Mouse (Mus musculus): ENCODE measurements at regions not wholly inside any gene's neighbourhood (a gene's known extent, or its start where the extent isn't known, plus 50 kb on each side); places are given as distances from the start of the nearest gene placed in this dataset.

GRCm38 (mm10) chr12:56242803-56243202 lies 102.9 kb downstream of the Mbip start:
- H3K9ac ChIP-seq (ENCODE audit: low read length), result no peak overlapping the region
- H3K27ac ChIP-seq (ENCODE audit: low read depth, low read length), result no peak overlapping the region
- 78% methylated on average over 5 of the region's 5 CpGs for WGBS
- no peaks in the 10 kb centered on the region for H3K36me3 ChIP-seq (ENCODE audit: control insufficient read depth, insufficient read depth, low read length)
- no peaks in the 10 kb centered on the region for H3K4me1 ChIP-seq (replicated peaks; ENCODE audit: control insufficient read depth, insufficient read depth, low read length)
- ATAC-seq (replicated peaks; ENCODE audit: low FRiP score) (no peak), DNase-seq (ENCODE audit: low spot score) (no peak)
- no peak overlapping the region for H3K4me3 ChIP-seq (ENCODE audit: low read depth, low read length)
- no peak overlapping the region for H3K4me2 ChIP-seq (ENCODE audit: low read depth, low read length, severe bottlenecking)
- H3K9me3 ChIP-seq (ENCODE audit: control insufficient read depth, low read length), result no peaks in the 10 kb centered on the region
- H3K27me3 ChIP-seq (ENCODE audit: control insufficient read depth, insufficient read depth, low read length), result no peaks in the 10 kb centered on the region

DNA sequence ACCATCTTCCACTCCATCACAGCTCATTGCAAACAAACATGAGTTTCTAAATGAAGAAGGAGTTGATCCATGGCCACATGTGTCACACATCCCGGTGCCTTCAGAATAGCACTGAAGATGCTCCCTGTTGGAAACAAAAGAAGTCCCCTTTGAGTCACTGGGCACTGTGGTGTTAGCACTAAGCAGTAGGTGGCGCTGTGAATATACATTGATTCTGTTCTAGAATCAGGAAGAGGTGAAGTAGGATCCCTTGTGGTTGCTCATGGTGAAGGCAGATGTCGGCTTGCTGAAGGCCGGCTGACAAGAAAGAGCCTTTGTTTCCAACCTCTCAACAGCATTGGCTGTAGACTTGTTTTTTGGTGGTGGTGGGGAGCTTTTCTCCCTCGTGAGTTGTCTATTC lies 104.0 kb downstream of the Mbip start:
- H3K27me3 ChIP-seq (ENCODE audit: control insufficient read depth, insufficient read depth, low read length), result no peaks in the 10 kb centered on the region
- DNase-seq (ENCODE audit: low spot score), result peak; percentile 64
- ATAC-seq (replicated peaks; ENCODE audit: low FRiP score), result no peak
- H3K9me3 ChIP-seq (ENCODE audit: control insufficient read depth, low read length), result no peaks in the 10 kb centered on the region
- no peak overlapping the region for H3K4me2 ChIP-seq (ENCODE audit: low read depth, low read length, severe bottlenecking)
- no peak overlapping the region for H3K9ac ChIP-seq (ENCODE audit: low read length)
- H3K27ac ChIP-seq (ENCODE audit: low read depth, low read length), result no peak overlapping the region
- H3K4me3 ChIP-seq (ENCODE audit: low read depth, low read length), result no peak overlapping the region
- no peaks in the 10 kb centered on the region for H3K36me3 ChIP-seq (ENCODE audit: control insufficient read depth, insufficient read depth, low read length)
- WGBS, result 22% methylated on average over 5 of the region's 5 CpGs
- H3K4me1 ChIP-seq (replicated peaks; ENCODE audit: control insufficient read depth, insufficient read depth, low read length), result no peaks in the 10 kb centered on the region

GRCm38 (mm10) chr12:56240206-56240605 lies 105.5 kb downstream of the Mbip start:
- H3K4me2 ChIP-seq (ENCODE audit: low read depth, low read length, severe bottlenecking), result no peak overlapping the region
- no peaks in the 10 kb centered on the region for H3K27me3 ChIP-seq (ENCODE audit: control insufficient read depth, insufficient read depth, low read length)
- no peak overlapping the region for H3K27ac ChIP-seq (ENCODE audit: low read depth, low read length)
- WGBS, result 67% methylated on average over 12 of the region's 12 CpGs
- no peaks in the 10 kb centered on the region for H3K4me1 ChIP-seq (replicated peaks; ENCODE audit: control insufficient read depth, insufficient read depth, low read length)
- no peak overlapping the region for H3K4me3 ChIP-seq (ENCODE audit: low read depth, low read length)
- no peaks in the 10 kb centered on the region for H3K36me3 ChIP-seq (ENCODE audit: control insufficient read depth, insufficient read depth, low read length)
- ATAC-seq (replicated peaks; ENCODE audit: low FRiP score), result no peak
- no peak for DNase-seq (ENCODE audit: low spot score)
- H3K9me3 ChIP-seq (ENCODE audit: control insufficient read depth, low read length), result no peaks in the 10 kb centered on the region
- H3K9ac ChIP-seq (ENCODE audit: low read length), result no peak overlapping the region

DNA sequence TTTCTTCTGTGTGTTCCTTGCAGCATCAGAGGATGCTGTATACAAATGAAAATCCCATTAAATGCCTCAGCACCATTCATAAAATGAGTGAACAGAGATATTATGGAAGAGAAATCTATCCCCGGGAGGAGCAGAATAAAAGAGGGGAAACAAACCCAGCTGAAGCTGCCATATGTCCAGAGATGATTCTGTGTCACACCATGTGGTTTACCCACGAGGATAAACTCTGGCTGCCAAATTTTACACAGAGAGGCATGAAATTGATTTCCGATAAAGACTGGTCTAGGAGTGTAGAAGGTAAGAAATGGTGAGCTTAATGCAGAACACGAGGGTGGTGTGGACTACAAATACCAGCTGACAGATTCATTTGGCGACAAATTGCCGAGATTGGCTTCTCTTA lies 111.1 kb downstream of the Mbip start:
- no peak overlapping the region for H3K9ac ChIP-seq (ENCODE audit: low read length)
- H3K4me2 ChIP-seq (ENCODE audit: low read depth, low read length, severe bottlenecking), result no peak overlapping the region
- H3K36me3 ChIP-seq (ENCODE audit: control insufficient read depth, insufficient read depth, low read length), result no peaks in the 10 kb centered on the region
- ATAC-seq (replicated peaks; ENCODE audit: low FRiP score) (no peak), DNase-seq (ENCODE audit: low spot score) (no peak)
- no peaks in the 10 kb centered on the region for H3K4me1 ChIP-seq (replicated peaks; ENCODE audit: control insufficient read depth, insufficient read depth, low read length)
- no peak overlapping the region for H3K4me3 ChIP-seq (ENCODE audit: low read depth, low read length)
- no peaks in the 10 kb centered on the region for H3K9me3 ChIP-seq (ENCODE audit: control insufficient read depth, low read length)
- H3K27ac ChIP-seq (ENCODE audit: low read depth, low read length), result no peak overlapping the region
- no peaks in the 10 kb centered on the region for H3K27me3 ChIP-seq (ENCODE audit: control insufficient read depth, insufficient read depth, low read length)
- 86% methylated on average over 6 of the region's 6 CpGs for WGBS

GRCm38 (mm10) chr12:56233209-56233608 lies 112.5 kb downstream of the Mbip start:
- H3K4me3 ChIP-seq (ENCODE audit: low read depth, low read length), result no peak overlapping the region
- ATAC-seq (replicated peaks; ENCODE audit: low FRiP score), result no peak
- H3K27me3 ChIP-seq (ENCODE audit: control insufficient read depth, insufficient read depth, low read length), result no peaks in the 10 kb centered on the region

GRCm38 (mm10) chr12:56224142-56224895 lies 121.4 kb downstream of the Mbip start:
- Histone ChIP-seq H3K36me3 (ENCODE audit: control insufficient read depth, insufficient read depth, low read length) (no peaks in the 10 kb centered on the region), H3K27ac (ENCODE audit: low read depth, low read length) (no peak overlapping the region), H3K27me3 (ENCODE audit: control insufficient read depth, insufficient read depth, low read length) (no peaks in the 10 kb centered on the region), H3K4me3 (ENCODE audit: low read depth, low read length) (no peak overlapping the region), H3K4me1 (replicated peaks; ENCODE audit: control insufficient read depth, insufficient read depth, low read length) (no peaks in the 10 kb centered on the region), H3K9ac (ENCODE audit: low read length) (no peak overlapping the region), H3K9me3 (ENCODE audit: control insufficient read depth, low read length) (no peaks in the 10 kb centered on the region), H3K4me2 (ENCODE audit: low read depth, low read length, severe bottlenecking) (no peak overlapping the region)
- 88% methylated on average over 3 of the region's 3 CpGs for WGBS
- no peak for DNase-seq (ENCODE audit: low spot score)
- no peak for ATAC-seq (replicated peaks; ENCODE audit: low FRiP score)

More at GRCm38 (mm10) chr12:56233209-56233608, 112.5 kb downstream of the Mbip start:
- H3K27ac ChIP-seq (ENCODE audit: low read depth, low read length), result no peak overlapping the region
- no peaks in the 10 kb centered on the region for H3K4me1 ChIP-seq (replicated peaks; ENCODE audit: control insufficient read depth, insufficient read depth, low read length)
- H3K9ac ChIP-seq (ENCODE audit: low read length), result no peak overlapping the region
- no peak for DNase-seq (ENCODE audit: low spot score)
- H3K4me2 ChIP-seq (ENCODE audit: low read depth, low read length, severe bottlenecking), result no peak overlapping the region
- H3K9me3 ChIP-seq (ENCODE audit: control insufficient read depth, low read length), result no peaks in the 10 kb centered on the region
- no peaks in the 10 kb centered on the region for H3K36me3 ChIP-seq (ENCODE audit: control insufficient read depth, insufficient read depth, low read length)

DNA sequence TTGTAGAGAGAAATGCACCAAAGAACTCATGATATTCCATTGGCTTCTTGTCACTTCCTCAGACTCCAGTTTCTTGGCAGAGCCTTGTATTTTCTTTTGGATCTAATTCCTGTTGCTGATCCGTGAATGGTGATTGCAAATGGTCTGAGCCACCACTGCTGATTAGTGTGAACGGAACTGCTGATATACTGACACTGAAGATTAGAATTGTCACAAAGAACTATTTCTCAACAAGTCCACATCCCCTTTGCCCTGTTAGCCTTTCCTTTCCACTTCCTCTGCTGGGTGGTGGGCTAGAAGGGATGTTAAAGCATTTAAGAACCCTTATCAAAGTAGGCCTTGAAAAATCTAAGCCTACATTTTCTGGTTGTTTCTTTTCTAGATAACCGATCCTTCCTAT lies 152.2 kb downstream of the Mbip start:
- Histone ChIP-seq H3K27ac (ENCODE audit: low read depth, low read length) (no peak overlapping the region), H3K4me3 (ENCODE audit: low read depth, low read length) (no peak overlapping the region), H3K4me2 (ENCODE audit: low read depth, low read length, severe bottlenecking) (no peak overlapping the region), H3K9ac (ENCODE audit: low read length) (no peak overlapping the region), H3K27me3 (ENCODE audit: control insufficient read depth, insufficient read depth, low read length) (no peaks in the 10 kb centered on the region), H3K36me3 (ENCODE audit: control insufficient read depth, insufficient read depth, low read length) (no peaks in the 10 kb centered on the region), H3K4me1 (replicated peaks; ENCODE audit: control insufficient read depth, insufficient read depth, low read length) (no peaks in the 10 kb centered on the region), H3K9me3 (ENCODE audit: control insufficient read depth, low read length) (no peaks in the 10 kb centered on the region)
- WGBS, result 93% methylated on average over 3 of the region's 3 CpGs
- DNase-seq (ENCODE audit: low spot score) (no peak), ATAC-seq (replicated peaks; ENCODE audit: low FRiP score) (no peak)

- Histone ChIP-seq H3K4me3 (ENCODE audit: low read depth, low read length) (no peak overlapping the region), H3K27me3 (ENCODE audit: control insufficient read depth, insufficient read depth, low read length) (no peaks in the 10 kb centered on the region), H3K9me3 (ENCODE audit: control insufficient read depth, low read length) (no peaks in the 10 kb centered on the region), H3K9ac (ENCODE audit: low read length) (no peak overlapping the region), H3K4me2 (ENCODE audit: low read depth, low read length, severe bottlenecking) (no peak overlapping the region), H3K4me1 (replicated peaks; ENCODE audit: control insufficient read depth, insufficient read depth, low read length) (no peaks in the 10 kb centered on the region), H3K27ac (ENCODE audit: low read depth, low read length) (no peak overlapping the region), H3K36me3 (ENCODE audit: control insufficient read depth, insufficient read depth, low read length) (no peaks in the 10 kb centered on the region)
- DNase-seq (ENCODE audit: low spot score), result no peak
- no peak for ATAC-seq (replicated peaks; ENCODE audit: low FRiP score)
- WGBS, result 95% methylated on average over 12 of the region's 12 CpGs
These were observed 156.1 kb downstream of the Mbip start for GRCm38 (mm10) chr12:56189562-56189961.

DNA sequence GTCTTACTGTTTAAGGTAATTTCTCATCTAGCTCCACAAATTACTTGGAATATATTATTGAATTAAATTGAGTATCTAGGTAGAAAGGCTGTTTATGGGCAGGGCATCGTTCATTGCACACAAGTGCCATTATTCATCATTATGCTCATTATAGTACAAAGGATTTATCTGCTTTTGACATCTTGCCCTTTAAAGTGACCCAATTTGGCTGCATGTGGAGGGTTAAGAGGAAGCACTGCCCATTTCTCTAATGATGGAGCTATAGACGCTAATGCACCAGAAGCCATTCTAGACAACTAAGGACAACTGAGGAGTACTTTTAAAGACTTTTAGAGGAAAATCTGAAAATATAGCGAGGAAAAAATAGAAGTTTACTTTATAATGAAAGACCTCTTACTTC lies 185.0 kb downstream of the Mbip start:
- no peaks in the 10 kb centered on the region for H3K36me3 ChIP-seq (ENCODE audit: control insufficient read depth, insufficient read depth, low read length)
- WGBS, result 77% methylated on average over 3 of the region's 3 CpGs
- ATAC-seq (replicated peaks; ENCODE audit: low FRiP score), result no peak

More for the DNA sequence above, 185.0 kb downstream of the Mbip start:
- H3K27me3 ChIP-seq (ENCODE audit: control insufficient read depth, insufficient read depth, low read length), result no peaks in the 10 kb centered on the region
- DNase-seq (ENCODE audit: low spot score), result no peak
- H3K27ac ChIP-seq (ENCODE audit: low read depth, low read length), result no peak overlapping the region
- H3K9me3 ChIP-seq (ENCODE audit: control insufficient read depth, low read length), result no peaks in the 10 kb centered on the region
- H3K9ac ChIP-seq (ENCODE audit: low read length), result no peak overlapping the region
- no peak overlapping the region for H3K4me2 ChIP-seq (ENCODE audit: low read depth, low read length, severe bottlenecking)
- H3K4me3 ChIP-seq (ENCODE audit: low read depth, low read length), result no peak overlapping the region
- H3K4me1 ChIP-seq (replicated peaks; ENCODE audit: control insufficient read depth, insufficient read depth, low read length), result no peaks in the 10 kb centered on the region
